Mouse (Mus musculus): Measurements from ENCODE around the gene Fryl. TPM values are rescaled to one million over a fixed set of nuclear protein-coding genes. Genes with fewer than 3 reads are reported as not detected.

Gene Fryl
- polyA plus RNA-seq, 1 experiment = 9.4 TPM

- Histone ChIP-seq H3K4me3 (ENCODE audit: insufficient read depth, low read depth, low read length) (no peak overlapping the region), H3K4me1 (ENCODE audit: control insufficient read depth, insufficient read depth, insufficient read length, low read length) (no peaks in the 10 kb centered on the region), H3K27ac (replicated peaks; ENCODE audit: low read depth, low read length) (no peak overlapping the region)
These were observed 137.6 kb downstream of the Fryl start for GRCm38 (mm10) chr5:73118786-73119185.

- H3K4me1 ChIP-seq (ENCODE audit: control insufficient read depth, insufficient read depth, insufficient read length, low read length) = no peaks in the 10 kb centered on the region
- H3K4me3 ChIP-seq (ENCODE audit: insufficient read depth, low read depth, low read length) = no peak overlapping the region
- no peak overlapping the region for H3K27ac ChIP-seq (replicated peaks; ENCODE audit: low read depth, low read length)
These were observed 141.5 kb downstream of the Fryl start for GRCm38 (mm10) chr5:73114878-73115277.

- Histone ChIP-seq H3K4me1 (ENCODE audit: control insufficient read depth, insufficient read depth, insufficient read length, low read length) (no peaks in the 10 kb centered on the region), H3K4me3 (ENCODE audit: insufficient read depth, low read depth, low read length) (no peak overlapping the region)
These were observed 144.1 kb downstream of the Fryl start for GRCm38 (mm10) chr5:73112331-73112730.

GRCm38 (mm10) chr5:73103657-73104056, 152.8 kb downstream of the Fryl start:
- H3K27ac ChIP-seq (replicated peaks; ENCODE audit: low read depth, low read length) = no peak overlapping the region
- H3K4me1 ChIP-seq (ENCODE audit: control insufficient read depth, insufficient read depth, insufficient read length, low read length) = no peaks in the 10 kb centered on the region
- no peak overlapping the region for H3K4me3 ChIP-seq (ENCODE audit: insufficient read depth, low read depth, low read length)

More at GRCm38 (mm10) chr5:73112331-73112730, 144.1 kb downstream of the Fryl start:
- no peak overlapping the region for H3K27ac ChIP-seq (replicated peaks; ENCODE audit: low read depth, low read length)

GRCm38 (mm10) chr5:73102342-73102989, 154.0 kb downstream of the Fryl start:
- Histone ChIP-seq H3K4me3 (ENCODE audit: insufficient read depth, low read depth, low read length) (no peak overlapping the region), H3K27ac (replicated peaks; ENCODE audit: low read depth, low read length) (no peak overlapping the region), H3K4me1 (ENCODE audit: control insufficient read depth, insufficient read depth, insufficient read length, low read length) (no peaks in the 10 kb centered on the region)

- H3K4me3 ChIP-seq (ENCODE audit: insufficient read depth, low read depth, low read length) = no peak overlapping the region
- H3K27ac ChIP-seq (replicated peaks; ENCODE audit: low read depth, low read length) = no peak overlapping the region
- no peaks in the 10 kb centered on the region for H3K4me1 ChIP-seq (ENCODE audit: control insufficient read depth, insufficient read depth, insufficient read length, low read length)
These were observed 164.2 kb downstream of the Fryl start for GRCm38 (mm10) chr5:73092236-73092635.

- Histone ChIP-seq H3K4me1 (ENCODE audit: control insufficient read depth, insufficient read depth, insufficient read length, low read length) (no peaks in the 10 kb centered on the region), H3K4me3 (ENCODE audit: insufficient read depth, low read depth, low read length) (no peak overlapping the region), H3K27ac (replicated peaks; ENCODE audit: low read depth, low read length) (no peak overlapping the region)
These were observed 167.3 kb downstream of the Fryl start for GRCm38 (mm10) chr5:73089158-73089557.

- H3K4me3 ChIP-seq (ENCODE audit: insufficient read depth, low read depth, low read length) = no peak overlapping the region
- H3K4me1 ChIP-seq (ENCODE audit: control insufficient read depth, insufficient read depth, insufficient read length, low read length) = no peaks in the 10 kb centered on the region
- H3K27ac ChIP-seq (replicated peaks; ENCODE audit: low read depth, low read length) = no peak overlapping the region
These were observed 174.9 kb downstream of the Fryl start for GRCm38 (mm10) chr5:73081496-73081895.

GRCm38 (mm10) chr5:73079801-73080200, 176.6 kb downstream of the Fryl start:
- no peak overlapping the region for H3K27ac ChIP-seq (replicated peaks; ENCODE audit: low read depth, low read length)
- no peak overlapping the region for H3K4me3 ChIP-seq (ENCODE audit: insufficient read depth, low read depth, low read length)
- H3K4me1 ChIP-seq (ENCODE audit: control insufficient read depth, insufficient read depth, insufficient read length, low read length) = no peaks in the 10 kb centered on the region

GRCm38 (mm10) chr5:73071319-73071718, 185.1 kb downstream of the Fryl start:
- H3K27ac ChIP-seq (replicated peaks; ENCODE audit: low read depth, low read length) = no peak overlapping the region
- no peaks in the 10 kb centered on the region for H3K4me1 ChIP-seq (ENCODE audit: control insufficient read depth, insufficient read depth, insufficient read length, low read length)
- H3K4me3 ChIP-seq (ENCODE audit: insufficient read depth, low read depth, low read length) = no peak overlapping the region

GRCm38 (mm10) chr5:73066946-73067345, 189.5 kb downstream of the Fryl start:
- H3K4me3 ChIP-seq (ENCODE audit: insufficient read depth, low read depth, low read length) = no peak overlapping the region
- H3K4me1 ChIP-seq (ENCODE audit: control insufficient read depth, insufficient read depth, insufficient read length, low read length) = no peaks in the 10 kb centered on the region
- H3K27ac ChIP-seq (replicated peaks; ENCODE audit: low read depth, low read length) = no peak overlapping the region

GRCm38 (mm10) chr5:73063768-73064669, 192.4 kb downstream of the Fryl start:
- Histone ChIP-seq H3K4me3 (ENCODE audit: insufficient read depth, low read depth, low read length) (no peak overlapping the region), H3K4me1 (ENCODE audit: control insufficient read depth, insufficient read depth, insufficient read length, low read length) (no peaks in the 10 kb centered on the region), H3K27ac (replicated peaks; ENCODE audit: low read depth, low read length) (no peak overlapping the region)

- Histone ChIP-seq H3K4me3 (ENCODE audit: insufficient read depth, low read depth, low read length) (no peak overlapping the region), H3K27ac (replicated peaks; ENCODE audit: low read depth, low read length) (no peak overlapping the region), H3K4me1 (ENCODE audit: control insufficient read depth, insufficient read depth, insufficient read length, low read length) (no peaks in the 10 kb centered on the region)
These were observed 194.8 kb downstream of the Fryl start for GRCm38 (mm10) chr5:73061506-73062155.

- H3K27ac ChIP-seq (replicated peaks; ENCODE audit: low read depth, low read length) = no peak overlapping the region
- no peaks in the 10 kb centered on the region for H3K4me1 ChIP-seq (ENCODE audit: control insufficient read depth, insufficient read depth, insufficient read length, low read length)
- no peak overlapping the region for H3K4me3 ChIP-seq (ENCODE audit: insufficient read depth, low read depth, low read length)
These were observed 199.5 kb downstream of the Fryl start for GRCm38 (mm10) chr5:73056937-73057336.

- Histone ChIP-seq H3K4me1 (ENCODE audit: control insufficient read depth, insufficient read depth, insufficient read length, low read length) (no peaks in the 10 kb centered on the region), H3K27ac (replicated peaks; ENCODE audit: low read depth, low read length) (no peak overlapping the region), H3K4me3 (ENCODE audit: insufficient read depth, low read depth, low read length) (no peak overlapping the region)
These were observed 200.0 kb downstream of the Fryl start for GRCm38 (mm10) chr5:73056457-73056856.

Data from brown adipose tissue, adult 24 weeks (tissue).